Mouse (Mus musculus) midbrain, postnatal 0 days (tissue): ENCODE results near the gene Cyb561d1. TPM values are rescaled to one million over a fixed set of nuclear protein-coding genes. Genes with fewer than 3 reads are reported as not detected.

Experiments used
- ATAC-seq: fragments of 200-750 bp; cut with Nextera tagmentation; 2 replicates; pipeline ENCODE4 v1.8.0; 2017; ENCODE audit warnings: moderate number of reproducible peaks, mild to moderate bottlenecking, moderate TSS enrichment, moderate library complexity; ENCODE audit not compliant: low FRiP score
- DNase-seq: peaks from one replicate; pipeline ENCODE4 v3.0.0-alpha.2; 2015; ENCODE audit warnings: low spot score
- H3K27ac ChIP-seq: fragments of 300-500 bp; sonication (generic); 2 replicates; pipeline ENCODE4 v1.5.1; 2014; ENCODE audit warnings: low read depth, mild to moderate bottlenecking, low read length, mixed read lengths
- H3K27me3 ChIP-seq: fragments of 300-500 bp; sonication (generic); 2 replicates; pipeline ENCODE4 v1.6.1; 2014; ENCODE audit warnings: low read length, control low read depth, mixed read lengths; ENCODE audit not compliant: insufficient read depth
- H3K36me3 ChIP-seq: fragments of 300-500 bp; sonication (generic); 2 replicates; pipeline ENCODE4 v1.6.1; 2014; ENCODE audit warnings: low read length, control low read depth, mixed read lengths; ENCODE audit not compliant: insufficient read depth
- H3K4me1 ChIP-seq: fragments of 300-500 bp; sonication (generic); 2 replicates; pipeline ENCODE4 v1.6.1; 2014; ENCODE audit warnings: mild to moderate bottlenecking, control low read depth, antibody characterized with exemption, low read length, mixed read lengths; ENCODE audit not compliant: insufficient read depth
- H3K4me2 ChIP-seq: fragments of 300-500 bp; sonication (generic); 2 replicates; pipeline ENCODE4 v1.6.1; 2014; ENCODE audit warnings: low read depth, mild to moderate bottlenecking, low read length, mixed read lengths; ENCODE audit not compliant: poor library complexity, severe bottlenecking
- H3K4me3 ChIP-seq: fragments of 300-500 bp; sonication (generic); 2 replicates; pipeline ENCODE4 v1.5.1; 2014; ENCODE audit warnings: low read depth, mild to moderate bottlenecking, low read length, moderate library complexity
- H3K9ac ChIP-seq: fragments of 300-500 bp; sonication (generic); replicated peaks from 2 replicates; pipeline ENCODE4 v1.6.1; 2014; ENCODE audit warnings: mild to moderate bottlenecking, low read length, moderate library complexity, mixed read lengths; ENCODE audit not compliant: poor library complexity, severe bottlenecking
- H3K9me3 ChIP-seq: fragments of 300-500 bp; sonication (generic); 2 replicates; pipeline ENCODE4 v1.6.1; 2016; ENCODE audit warnings: low read length, control low read depth
- CTCF ChIP-seq: IDR thresholded peaks from 2 replicates; pipeline ENCODE4 v1.5.1; 2016; ENCODE audit warnings: antibody characterized with exemption, mild to moderate bottlenecking
- WGBS: fragments of 180-500 bp; shearing (Covaris S2); extraction: QIAGEN DNeasy Blood & Tissue Kit; methylation state at CpG from one replicate; pipeline ENCODE4 v1.1.7; 2014; 5-methylcytosine and 5-hydroxymethylcytosine counted together
- polyA plus RNA-seq: library from polyadenylated mRNA; unstranded; fragments of >200 nt; fragmentation: Nextera tagmentation; extraction: Ambion mirVana; gene quantifications from 2 replicates; pipeline ENCODE4 v1.2.1, GENCODE M21; 2015
- total RNA-seq: library from RNA; depleted of rRNA; stranded (reverse); fragments of >200 nt; gene quantifications from 2 replicates; pipeline ENCODE4 v1.2.3, GENCODE M21; 2014

Cyb561d1 gene
- total and polyA plus RNA-seq, 2 experiments from 2014 or later, result 3.7 to 4.0 TPM

GRCm38 (mm10) chr3:108180514-108180913 lies 20.5 kb downstream of the Cyb561d1 start:
- Histone ChIP-seq H3K27ac (no peak overlapping the region), H3K4me2 (no peak overlapping the region), H3K9me3 (no peaks in the 10 kb centered on the region), H3K27me3 (no peaks in the 10 kb centered on the region), H3K4me1 (0 out of 2 replicates have a peak, but pooled peaks cover 1% of the 10 kb centered on the region), H3K36me3 (no peaks in the 10 kb centered on the region), H3K9ac (no peak overlapping the region), H3K4me3 (no peak overlapping the region)
- no peak for TF ChIP-seq CTCF
- ATAC-seq (no peak), DNase-seq (no peak)
- WGBS, result 50% methylated on average over 2 of the region's 2 CpGs

GRCm38 (mm10) chr3:108178756-108179715 lies 22.0 kb downstream of the Cyb561d1 start:
- H3K4me2 ChIP-seq, result no peak overlapping the region
- no peak for ATAC-seq
- no peaks in the 10 kb centered on the region for H3K36me3 ChIP-seq
- no peaks in the 10 kb centered on the region for H3K9me3 ChIP-seq
- no peak overlapping the region for H3K27ac ChIP-seq
- peaks cover 8% of the 10 kb centered on the region; the same call in 1 of the 2 replicates for H3K4me1 ChIP-seq
- WGBS, result 78% methylated on average over 7 of the region's 7 CpGs
- H3K27me3 ChIP-seq, result no peaks in the 10 kb centered on the region
- no peak overlapping the region for H3K4me3 ChIP-seq
- no peak overlapping the region for H3K9ac ChIP-seq
- 0 out of 2 replicates have a peak, but pooled peaks have one; percentile 6 for TF ChIP-seq CTCF
- DNase-seq, result no peak

- WGBS, result 21% methylated on average over 14 of the region's 14 CpGs
- Histone ChIP-seq H3K4me2 (peak overlapping the region; percentile 15; the same call in 1 of the 2 replicates), H3K36me3 (no peaks in the 10 kb centered on the region), H3K27me3 (no peaks in the 10 kb centered on the region), H3K4me3 (no peak overlapping the region), H3K4me1 (peaks cover 8% of the 10 kb centered on the region; the same call in 1 of the 2 replicates), H3K27ac (peak overlapping the region; percentile 64), H3K9me3 (no peaks in the 10 kb centered on the region), H3K9ac (peak overlapping the region; percentile 19; the same call in 1 of the 2 replicates)
- DNase-seq, result peak; percentile 87
- no peak for TF ChIP-seq CTCF
- ATAC-seq, result peak; percentile 62
These were observed 26.1 kb downstream of the Cyb561d1 start for GRCm38 (mm10) chr3:108174672-108175531.

- no peak overlapping the region for H3K9ac ChIP-seq
- 0 out of 2 replicates have a peak, but pooled peaks cover 3% of the 10 kb centered on the region for H3K4me1 ChIP-seq
- H3K27me3 ChIP-seq, result no peaks in the 10 kb centered on the region
- H3K4me3 ChIP-seq, result no peak overlapping the region
- DNase-seq (no peak), ATAC-seq (no peak)
- H3K36me3 ChIP-seq, result no peaks in the 10 kb centered on the region
- no peak for TF ChIP-seq CTCF
- H3K9me3 ChIP-seq, result no peaks in the 10 kb centered on the region
- WGBS, result 48% methylated on average over 3 of the region's 3 CpGs
- no peak overlapping the region for H3K4me2 ChIP-seq
- no peak overlapping the region for H3K27ac ChIP-seq
These were observed 31.8 kb downstream of the Cyb561d1 start for GRCm38 (mm10) chr3:108169199-108169598.

DNA sequence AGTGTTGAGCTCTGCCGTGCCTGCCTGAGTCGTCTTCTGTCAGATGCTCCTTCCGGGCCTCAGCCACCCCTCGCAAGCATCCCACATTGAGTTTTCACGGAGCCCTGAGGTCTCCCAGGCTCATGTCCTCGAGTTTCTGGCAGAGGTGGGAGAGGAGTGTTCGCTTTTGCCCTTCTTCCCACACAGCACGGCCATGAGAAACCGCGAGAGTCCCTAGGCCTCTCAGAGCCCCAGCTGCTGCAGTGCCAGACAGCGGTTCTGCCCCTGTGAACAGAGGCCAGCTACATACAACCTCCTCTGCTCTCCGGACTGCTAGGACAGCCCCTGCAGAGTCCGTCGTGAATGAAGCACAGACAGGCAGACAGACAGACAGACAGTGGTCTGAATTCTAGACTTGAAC lies 33.5 kb downstream of the Cyb561d1 start:
- no peaks in the 10 kb centered on the region for H3K36me3 ChIP-seq
- ATAC-seq, result no peak
- no peak for TF ChIP-seq CTCF
- no peak overlapping the region for H3K9ac ChIP-seq
- no peaks in the 10 kb centered on the region for H3K9me3 ChIP-seq
- no peak for DNase-seq
- H3K4me1 ChIP-seq, result 0 out of 2 replicates have a peak, but pooled peaks cover 3% of the 10 kb centered on the region
- H3K4me3 ChIP-seq, result no peak overlapping the region
- H3K27ac ChIP-seq, result no peak overlapping the region
- H3K4me2 ChIP-seq, result no peak overlapping the region
- 46% methylated on average over 14 of the region's 14 CpGs for WGBS
- no peaks in the 10 kb centered on the region for H3K27me3 ChIP-seq
